Mouse (Mus musculus): ENCODE measurements around the gene Nelfa.
"Not testable (repeated sequence)": the region's sequence is repeated elsewhere in the genome, so short reads cannot be mapped to it uniquely, and the experiment has no call there.

Nelfa gene

GRCm38 (mm10) chr5:33919466-33919865 lies 16.7 kb downstream of the Nelfa start:
- DNase-seq (ENCODE audit: low spot score) = peak; percentile 17

- DNase-seq (ENCODE audit: low spot score) = not testable (repeated sequence)
These were observed 19.6 kb downstream of the Nelfa start for GRCm38 (mm10) chr5:33916616-33917015.

GRCm38 (mm10) chr5:33915031-33915430 lies 21.2 kb downstream of the Nelfa start:
- not testable (repeated sequence) for DNase-seq (ENCODE audit: low spot score)

GRCm38 (mm10) chr5:33903176-33903575 lies 33.0 kb downstream of the Nelfa start:
- DNase-seq (ENCODE audit: low spot score) = no peak

- no peak for DNase-seq (ENCODE audit: low spot score)
These were observed 33.5 kb downstream of the Nelfa start for GRCm38 (mm10) chr5:33902696-33903095.

GRCm38 (mm10) chr5:33901278-33901677 lies 34.9 kb downstream of the Nelfa start:
- DNase-seq (ENCODE audit: low spot score) = no peak

- no peak for DNase-seq (ENCODE audit: low spot score)
These were observed 35.4 kb downstream of the Nelfa start for GRCm38 (mm10) chr5:33900701-33901263.

- no peak for DNase-seq (ENCODE audit: low spot score)
These were observed 36.1 kb downstream of the Nelfa start for GRCm38 (mm10) chr5:33900101-33900500.

- no peak for DNase-seq (ENCODE audit: low spot score)
These were observed 37.0 kb downstream of the Nelfa start for GRCm38 (mm10) chr5:33899245-33899644.

GRCm38 (mm10) chr5:33898671-33899070 lies 37.5 kb downstream of the Nelfa start:
- no peak for DNase-seq (ENCODE audit: low spot score)

GRCm38 (mm10) chr5:33897158-33897557 lies 39.1 kb downstream of the Nelfa start:
- no peak for DNase-seq (ENCODE audit: low spot score)

GRCm38 (mm10) chr5:33895116-33895515 lies 41.1 kb downstream of the Nelfa start:
- no peak for DNase-seq (ENCODE audit: low spot score)

- DNase-seq (ENCODE audit: low spot score) = no peak
These were observed 42.8 kb downstream of the Nelfa start for GRCm38 (mm10) chr5:33893406-33893805.

- DNase-seq (ENCODE audit: low spot score) = no peak
These were observed 55.1 kb downstream of the Nelfa start for GRCm38 (mm10) chr5:33881118-33881517.

- no peak for DNase-seq (ENCODE audit: low spot score)
These were observed 60.7 kb downstream of the Nelfa start for GRCm38 (mm10) chr5:33875472-33875871.

GRCm38 (mm10) chr5:33857693-33858092 lies 78.5 kb downstream of the Nelfa start:
- DNase-seq (ENCODE audit: low spot score) = no peak

GRCm38 (mm10) chr5:33854019-33854418 lies 82.2 kb downstream of the Nelfa start:
- no peak for DNase-seq (ENCODE audit: low spot score)

- DNase-seq (ENCODE audit: low spot score) = no peak
These were observed 83.1 kb downstream of the Nelfa start for GRCm38 (mm10) chr5:33853086-33853485.

- no peak for DNase-seq (ENCODE audit: low spot score)
These were observed 84.7 kb downstream of the Nelfa start for GRCm38 (mm10) chr5:33851466-33851865.

Measured in MN1 (cell line).